8 mouse cellular contexts compared by ENCODE assay signal in genomic region chr5:35679256-35680155, GRCm38 (mm10). TPM values are rescaled to one million over a fixed set of nuclear protein-coding genes. Genes with fewer than 3 reads are reported as not detected.
DNase-seq lines count a peak whose midpoint lies in the region; ATAC-seq and TF ChIP-seq lines count a peak whose summit lies in the region.

Htra3 (minus strand) TSS chr5:35679782.

- peaks cover 7% of the 10 kb centered on the region; the same call in 1 of the 2 replicates for H3K4me1 ChIP-seq in kidney, postnatal 0 days (replicated peaks; ENCODE audit: insufficient read depth, low read length)

- TF ChIP-seq CTCF in kidney, postnatal 0 days (IDR thresholded peaks at IDR 0.05; ENCODE audit: low read depth), result no peak

- peak within 1 kb of the TSS; percentile 43 for H3K9ac ChIP-seq in kidney, postnatal 0 days (ENCODE audit: low read depth, low read length)

- H3K27ac ChIP-seq in kidney, postnatal 0 days, result no peak within 1 kb of the TSS

- H3K4me2 ChIP-seq in kidney, postnatal 0 days (ENCODE audit: low read length), result peak within 1 kb of the TSS; percentile 60

- no peaks in the 10 kb centered on the region for H3K36me3 ChIP-seq in kidney, postnatal 0 days (ENCODE audit: insufficient read depth, low read length)

- peak; percentile 50; the same call in 1 of the 2 replicates for ATAC-seq in kidney, postnatal 0 days (replicated peaks; ENCODE audit: low FRiP score, low read depth)
- no peak for ATAC-seq in cerebellum, adult (ENCODE audit: insufficient number of reproducible peaks, low FRiP score, low TSS enrichment)

- WGBS in kidney, postnatal 0 days, result 12% methylated on average over 38 of the region's 42 CpGs

- H3K27me3 ChIP-seq in kidney, postnatal 0 days (ENCODE audit: insufficient read depth, low read length), result 0 out of 2 replicates have a peak, but pooled peaks cover 10% of the 10 kb centered on the region

- no peak for DNase-seq in layer of hippocampus, postnatal 10 days (ENCODE audit: low spot score in 2 of 2)
- no peak for DNase-seq in layer of hippocampus, postnatal 25 days (ENCODE audit: extremely low spot score in 1 of 2, low spot score in 1 of 2)
- DNase-seq in brain, adult 2 months (ENCODE audit: low read depth, low spot score), result peak; percentile 65
- peak; percentile 75 to 76 for DNase-seq in heart, adult 18-20 months
- DNase-seq in kidney, postnatal 0 days (ENCODE audit: low spot score), result peak; percentile 20
- peak; percentile 58 to 70 for DNase-seq in lung, postnatal 4 days
- no peak for DNase-seq in MN1 (ENCODE audit: low spot score)

- no peaks in the 10 kb centered on the region for H3K9me3 ChIP-seq in kidney, postnatal 0 days (replicated peaks; ENCODE audit: low read length)

- peak within 1 kb of the TSS; percentile 42 for H3K4me3 ChIP-seq in kidney, postnatal 0 days (replicated peaks; ENCODE audit: low read depth, low read length)

RNA-seq across cellular contexts. Expression of gene Htra3, which starts in this region (rescaled TPM):
- total RNA-seq in layer of hippocampus, postnatal 10 days (2021), result 10 to 100 TPM; 15.4 to 18.2 TPM
- 1 to 10 TPM; 5.9 to 8.0 TPM for total RNA-seq in layer of hippocampus, postnatal 25 days (2021)
- total RNA-seq in heart, adult 18-20 months (2021), result 10 to 100 TPM; 73.5 to 83.6 TPM
- 22.4 and 24.6 TPM in 2 replicates for polyA plus RNA-seq in kidney, postnatal 0 days (2015; fragmentation: Nextera tagmentation; extraction: Ambion mirVana)

Comparison
In these comparisons a context has a peak if more than half of its experiments do, and no peak if none do; other contexts are left out.
1. DNase-seq: peak in brain, adult 2 months (single experiment), heart, adult 18-20 months (2 of 2), kidney, postnatal 0 days (single experiment) and lung, postnatal 4 days (2 of 2); none in layer of hippocampus, postnatal 10 days (0 of 2), layer of hippocampus, postnatal 25 days (0 of 2) and MN1 (single experiment).